Mouse (Mus musculus) kidney, postnatal 10 days (tissue): ENCODE data around the gene Gm8947.
"Not testable (repeated sequence)": the region's sequence is repeated elsewhere in the genome, so short reads cannot be mapped to it uniquely, and the experiment has no call there.

Experiments used
- DNase-seq: peaks from one replicate; pipeline ENCODE4 v3.0.0; 2021; ENCODE audit warnings: mixed read lengths

Gene Gm8947

DNA sequence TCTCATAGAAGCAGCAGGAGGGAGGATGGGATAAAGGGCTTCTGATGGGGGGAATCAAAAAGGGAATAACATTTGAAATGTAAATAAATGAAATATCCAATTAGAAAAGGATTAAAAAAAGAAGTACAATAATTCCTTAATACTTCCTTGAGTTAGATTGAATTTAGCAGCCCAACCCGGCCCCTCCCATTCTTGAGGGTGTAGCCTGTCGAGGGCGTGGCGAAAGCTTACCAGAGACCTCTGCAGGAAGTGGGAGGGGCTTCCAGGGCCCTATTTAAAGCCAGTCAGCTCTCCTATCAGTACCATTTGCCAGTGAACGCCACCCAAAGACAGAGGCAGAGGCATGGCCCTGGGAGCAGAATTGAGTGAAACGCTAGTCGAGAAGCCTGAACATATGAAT is at the start of gene Gm8947:
Gene Gm8947, plus strand, starts transcription at position 302 of the 400 bp plus-strand sequence.
- DNase-seq: not testable (repeated sequence)

DNA sequence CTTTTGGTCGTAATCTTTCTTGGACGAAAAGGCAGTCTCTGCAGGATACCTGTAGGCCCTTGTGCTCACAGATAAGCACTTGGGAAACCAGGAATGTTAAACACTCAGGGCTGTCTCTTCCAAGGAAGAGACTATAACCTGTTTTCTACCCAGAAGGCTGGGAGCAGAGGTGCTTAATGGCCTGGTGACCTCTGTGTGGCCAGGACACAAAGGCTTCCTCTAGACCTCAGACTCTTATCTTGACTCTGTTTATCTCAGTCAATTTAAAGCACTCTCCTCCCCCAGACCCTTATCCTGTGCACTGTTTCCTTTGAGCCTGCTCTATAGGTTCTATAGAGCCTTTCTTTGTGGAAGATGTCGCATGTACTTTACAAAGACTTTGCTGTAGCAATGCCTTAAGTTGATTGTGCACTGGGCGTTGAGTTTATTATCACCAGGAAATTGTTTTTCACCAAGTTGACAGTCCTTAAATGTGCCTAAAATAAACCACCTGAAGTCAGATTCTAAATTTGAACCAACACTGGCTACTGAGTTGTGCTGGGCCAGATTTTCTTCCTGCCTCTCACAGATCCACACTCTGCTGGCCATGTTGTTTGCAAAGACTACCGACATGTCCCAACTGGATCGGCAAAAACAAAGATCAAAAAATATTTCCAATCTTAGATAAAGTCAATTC is 47.6 kb upstream of the Gm8947 start:
- DNase-seq: no peak

DNA sequence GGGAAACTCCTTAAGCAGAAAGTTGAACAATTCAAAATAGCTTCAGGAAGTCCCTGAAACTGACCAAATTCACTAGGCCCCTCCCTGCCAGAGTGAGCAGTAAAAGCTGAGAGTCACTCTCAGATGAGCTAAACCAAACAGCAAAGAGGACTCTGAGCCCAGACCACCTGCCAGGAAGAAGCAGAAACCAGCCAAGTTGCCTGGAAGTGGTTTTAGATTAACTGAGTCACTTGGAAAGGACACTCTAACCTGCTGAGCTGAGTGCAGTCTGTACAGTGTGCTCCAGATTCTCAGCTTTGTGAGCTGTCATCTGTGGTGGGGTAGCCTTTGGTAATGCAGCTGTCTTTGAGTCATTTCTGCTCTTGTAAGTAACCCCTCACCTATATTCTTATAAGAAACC is 44.4 kb upstream of the Gm8947 start:
- no peak for DNase-seq

DNA sequence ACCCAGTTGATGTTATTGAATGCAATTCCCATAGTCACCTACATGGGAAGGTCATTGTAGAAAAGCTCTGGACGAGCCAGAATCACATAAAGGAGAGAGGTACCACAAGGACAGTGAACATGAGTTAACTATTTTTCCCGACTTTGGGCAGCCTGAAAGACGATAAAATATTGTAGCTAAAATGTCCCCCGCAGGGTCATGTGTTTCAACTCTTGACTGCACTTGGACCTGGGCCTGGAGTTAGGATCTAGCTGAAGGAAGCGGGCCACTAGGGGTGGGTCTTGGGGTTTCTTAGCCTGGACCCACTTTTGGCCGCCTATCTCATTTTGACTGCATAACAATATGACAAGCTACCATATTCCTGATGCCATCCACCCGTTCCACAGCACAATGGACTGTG is 42.0 kb upstream of the Gm8947 start:
- DNase-seq: no peak

DNA sequence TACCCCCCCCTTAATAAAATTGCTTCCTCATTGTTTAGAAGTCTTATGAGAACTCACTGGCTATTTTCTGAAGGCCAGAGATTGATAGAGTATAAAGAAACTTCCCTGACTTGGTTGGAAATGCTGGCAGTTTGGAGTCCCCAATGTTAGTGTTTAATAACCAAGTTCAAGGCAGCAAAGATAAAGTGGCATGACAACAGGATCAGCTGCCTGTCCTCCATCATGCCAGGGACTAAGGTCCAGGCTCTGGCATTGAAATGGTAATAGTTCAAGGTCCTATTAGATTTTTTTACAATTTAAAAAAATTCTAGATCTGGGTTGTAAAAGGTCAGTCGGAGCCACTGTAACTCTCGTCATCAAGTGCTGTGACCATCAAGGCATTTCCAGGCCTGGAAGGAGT is 41.1 kb upstream of the Gm8947 start:
- no peak for DNase-seq

DNA sequence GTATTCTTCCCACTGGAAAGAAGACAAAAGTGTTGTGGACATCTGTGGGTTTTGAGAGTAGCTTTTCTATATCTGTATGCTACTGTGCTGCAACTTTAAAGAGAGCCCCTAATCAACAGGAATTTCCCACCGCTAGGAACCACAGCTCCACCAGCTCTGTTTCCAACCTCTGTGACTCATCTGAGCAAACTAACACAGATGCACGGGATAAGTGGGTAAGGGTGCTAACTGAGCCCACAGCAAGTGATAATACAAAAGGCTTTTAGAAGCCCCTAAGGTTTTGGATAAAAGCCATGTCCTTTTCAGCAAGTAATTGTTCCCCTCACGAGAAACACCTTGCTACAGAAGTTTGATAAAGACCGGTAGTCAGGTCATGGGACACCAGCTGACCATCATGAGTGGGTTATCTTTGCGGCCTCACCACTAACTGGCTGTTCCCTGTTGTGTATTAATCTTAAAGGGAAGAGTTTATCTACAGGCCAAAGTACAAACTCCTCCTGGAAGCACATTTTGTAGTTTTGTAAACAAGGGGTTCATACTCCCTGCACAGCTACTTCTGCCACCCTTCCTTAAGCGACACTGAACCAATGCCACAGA is 39.0 kb upstream of the Gm8947 start:
- no peak for DNase-seq

DNA sequence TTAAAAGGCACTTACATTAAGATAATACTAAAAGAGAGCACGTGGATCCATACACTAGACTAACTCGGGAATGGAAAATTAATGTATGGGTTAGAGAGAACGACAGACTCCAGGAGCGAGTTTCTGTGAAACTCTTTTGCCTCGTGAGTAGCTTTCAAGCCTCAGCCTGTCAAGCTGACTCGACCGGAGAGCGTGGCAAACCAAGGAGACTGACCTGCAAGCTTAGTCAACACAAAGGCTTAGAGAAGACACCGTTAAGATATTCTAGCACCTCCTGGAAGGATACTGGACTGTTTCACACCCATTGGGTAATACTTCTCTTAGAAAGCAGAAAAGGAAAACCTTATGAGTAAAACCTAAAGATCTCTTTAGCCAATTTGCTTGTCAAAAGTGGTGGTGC is 38.0 kb upstream of the Gm8947 start:
- DNase-seq: not testable (repeated sequence)

DNA sequence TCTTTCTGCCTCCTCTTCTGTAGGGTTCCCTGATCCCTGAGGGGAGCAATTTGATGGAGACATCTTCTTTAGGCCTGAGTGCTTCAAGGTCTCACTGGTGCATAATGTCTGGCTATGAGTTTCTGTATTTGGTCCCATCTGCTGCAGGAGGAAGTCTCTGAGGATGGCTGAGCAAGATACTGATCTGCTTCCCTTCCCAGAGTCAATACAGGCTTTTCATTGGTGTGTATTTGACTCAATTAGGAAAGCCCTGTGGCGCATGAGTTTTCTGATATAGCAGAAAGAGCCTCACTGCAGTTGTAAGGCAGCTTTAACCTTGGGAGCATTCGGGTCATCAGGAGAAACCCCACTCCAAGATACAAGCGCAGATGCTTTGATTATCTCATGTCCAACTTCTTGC is 36.0 kb upstream of the Gm8947 start:
- no peak for DNase-seq

DNA sequence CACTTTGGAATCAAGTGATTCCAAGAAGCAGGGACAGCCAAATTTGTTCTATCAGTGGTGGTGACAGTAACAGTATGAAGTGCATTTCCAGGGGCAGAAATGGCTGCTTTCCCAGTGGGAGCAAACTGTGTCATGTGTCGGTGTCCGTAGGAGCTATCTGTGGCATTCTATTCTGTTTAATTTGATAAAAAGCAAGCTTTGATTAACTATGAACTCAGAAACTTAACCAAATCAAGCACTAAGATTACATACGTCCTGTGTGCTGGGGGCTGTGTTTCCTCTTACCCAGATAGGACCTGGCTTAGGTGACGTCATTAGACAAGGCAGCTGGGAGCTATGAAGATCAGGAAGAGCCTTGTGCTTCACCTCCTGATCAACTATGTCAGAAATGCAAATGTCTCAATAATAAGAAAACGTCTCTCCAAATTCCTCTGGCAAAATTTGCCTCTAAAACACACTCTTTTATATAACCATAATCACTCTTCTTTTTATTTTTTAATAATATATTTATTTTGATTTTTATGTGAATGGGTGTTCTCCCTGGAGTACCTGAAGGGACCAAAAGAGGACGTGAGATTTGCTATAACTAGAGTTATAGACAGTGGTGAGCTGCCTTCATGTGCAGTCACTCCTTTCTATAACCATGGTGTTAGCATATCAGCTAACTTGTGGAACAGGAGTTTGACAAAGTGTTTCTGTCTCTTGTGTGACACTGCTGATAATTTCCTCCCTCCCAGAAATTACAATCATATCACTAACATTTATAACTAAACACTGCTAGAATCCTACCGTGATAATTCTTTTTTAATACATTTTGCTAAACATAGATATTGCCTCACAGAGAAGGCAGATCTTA is 35.2 kb upstream of the Gm8947 start:
- DNase-seq: no peak

DNA sequence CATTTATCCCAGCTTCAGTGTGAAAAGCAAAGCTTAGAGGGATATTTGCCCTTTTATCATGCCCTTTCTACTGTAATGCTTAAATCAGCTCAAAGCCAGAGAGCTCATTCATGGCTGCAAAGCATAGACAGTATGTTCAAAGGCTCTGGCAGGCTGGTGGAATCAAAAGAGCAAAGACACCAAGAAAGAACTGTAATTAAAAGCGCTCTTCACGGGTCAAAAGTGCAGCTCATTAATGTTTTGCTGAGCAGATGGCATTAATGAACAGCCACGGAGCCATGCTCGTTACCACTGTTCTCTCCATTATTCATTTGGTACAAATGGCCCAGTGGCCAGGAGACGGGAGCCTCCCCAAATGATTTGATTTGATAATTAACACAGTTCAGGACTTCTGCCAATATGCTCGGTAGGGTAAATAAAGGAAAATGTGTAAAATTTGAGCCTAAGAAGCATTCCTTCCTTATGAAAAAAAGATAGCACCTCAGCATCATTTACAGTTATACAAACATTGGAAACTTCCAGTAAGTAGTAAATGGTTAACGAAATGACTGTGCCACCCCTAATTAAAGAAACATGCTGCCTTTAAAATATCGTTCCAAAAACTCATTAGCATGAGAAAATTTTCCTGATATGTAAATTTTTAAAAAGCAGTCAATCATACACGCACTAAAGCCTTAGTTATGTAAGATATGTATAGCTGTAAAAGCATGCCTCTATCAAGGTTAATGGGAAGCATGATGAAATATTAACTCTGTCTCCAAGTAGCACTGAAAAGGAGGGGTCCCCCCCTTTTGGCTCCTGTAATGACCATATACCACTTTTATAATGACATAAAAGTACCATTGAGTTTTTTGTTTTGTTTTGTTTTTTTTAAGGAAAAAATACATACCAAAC is 34.0 kb upstream of the Gm8947 start:
- peak; percentile 64 for DNase-seq

DNA sequence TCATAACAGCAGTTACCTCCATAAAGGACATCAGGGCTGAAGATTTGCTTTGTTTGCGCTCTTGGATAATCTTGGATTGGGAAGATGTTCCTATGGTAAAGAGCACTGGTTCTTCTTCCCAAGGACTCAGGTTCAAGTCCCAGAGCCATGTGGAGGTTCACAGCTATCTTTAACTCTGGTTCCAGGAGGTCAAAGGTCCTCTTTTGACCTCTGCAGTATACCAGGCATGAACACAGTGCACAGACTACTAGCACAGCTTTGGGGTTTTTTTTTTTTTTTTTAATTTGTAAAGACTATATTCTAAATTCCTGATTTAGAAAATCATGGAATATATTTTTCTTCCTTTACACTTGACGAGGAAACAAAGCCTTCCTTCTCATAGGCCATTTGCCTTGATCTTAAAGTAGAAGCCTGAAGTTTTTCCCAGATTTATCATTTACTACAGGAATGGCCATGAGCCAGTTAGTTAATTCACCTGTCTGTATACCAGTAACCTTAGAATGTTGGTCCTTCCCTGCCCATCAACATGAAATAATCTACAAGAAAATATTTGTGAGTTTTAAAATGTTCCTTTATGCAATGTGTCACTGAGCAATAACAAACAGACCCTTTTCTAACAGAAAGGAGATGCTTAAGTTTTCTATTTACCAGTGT is 33.2 kb upstream of the Gm8947 start:
- no peak for DNase-seq

DNA sequence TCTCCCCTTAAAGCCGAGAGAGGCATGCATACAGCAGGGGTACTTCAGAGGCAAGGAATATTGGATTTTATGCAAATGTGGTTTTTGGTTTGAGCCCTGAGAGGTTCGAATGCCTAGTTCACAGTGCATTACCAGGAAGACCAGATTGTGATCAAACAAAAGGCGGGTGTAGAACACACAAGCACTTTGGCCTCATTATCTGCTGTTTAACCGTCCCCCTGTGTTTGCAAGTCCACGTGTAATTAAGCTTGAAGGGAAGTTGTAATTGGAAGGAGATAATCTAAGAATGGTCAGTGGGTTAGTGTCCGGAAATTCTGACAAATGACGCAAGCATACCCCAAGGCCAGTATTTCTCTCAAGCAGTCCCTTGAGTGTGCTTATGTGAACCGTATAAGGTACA is 26.1 kb upstream of the Gm8947 start:
- no peak for DNase-seq

DNA sequence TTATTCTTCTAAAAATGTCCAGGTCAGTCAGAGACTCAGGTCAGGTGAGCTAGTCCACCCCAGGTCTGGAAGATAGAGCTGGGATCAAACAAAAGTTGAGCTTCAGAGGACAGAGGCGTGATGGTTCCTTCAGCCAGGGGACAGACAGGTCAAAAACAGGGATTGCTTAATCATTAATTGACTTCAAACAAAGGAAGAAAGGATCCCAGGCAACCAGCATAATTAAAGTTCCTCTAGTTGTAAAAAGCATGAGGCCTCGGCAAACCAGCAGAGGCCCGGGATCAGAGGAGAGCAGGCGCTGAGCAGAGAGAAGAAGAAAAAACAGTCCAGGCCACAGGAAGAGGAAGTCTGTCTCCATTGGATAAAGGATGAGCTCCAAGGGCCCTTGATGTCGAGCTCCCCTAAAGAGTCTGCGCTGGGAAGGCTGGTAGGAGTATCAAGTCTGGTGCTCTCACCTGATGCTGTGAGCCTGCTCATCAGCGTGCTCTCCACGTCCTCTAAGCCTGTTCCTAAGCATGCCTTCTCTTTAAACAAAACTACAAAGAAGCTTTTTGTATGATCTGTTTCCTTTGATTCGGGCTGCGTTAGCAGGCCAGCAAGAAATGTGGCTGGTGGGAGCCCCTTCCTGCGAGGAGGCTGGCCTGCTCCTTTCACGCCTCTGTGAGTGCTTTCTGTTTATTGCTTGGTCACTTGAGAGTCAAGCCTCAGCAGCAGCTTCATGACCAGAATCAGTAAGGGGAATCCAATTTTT is 24.7 kb upstream of the Gm8947 start:
- peak; percentile 32 for DNase-seq

DNA sequence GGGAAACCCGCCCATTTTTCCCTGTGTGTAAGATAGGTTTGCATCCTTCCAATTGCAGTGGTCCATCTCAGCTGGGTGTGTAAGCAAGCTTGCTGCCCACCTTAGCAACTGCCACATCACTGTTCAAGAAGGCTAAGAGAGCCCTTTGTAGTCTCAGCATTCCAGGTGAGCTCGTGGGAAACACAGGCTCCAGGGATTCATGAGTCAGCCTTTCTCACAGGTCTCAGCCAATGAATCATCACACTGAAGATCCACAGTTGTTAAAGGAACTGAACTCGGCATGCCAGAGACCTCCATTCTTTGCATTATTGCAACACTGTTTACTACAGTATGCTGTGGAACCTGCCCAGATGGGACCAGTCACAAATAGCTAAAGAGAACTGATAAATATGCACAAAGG is 23.5 kb upstream of the Gm8947 start:
- no peak for DNase-seq

DNA sequence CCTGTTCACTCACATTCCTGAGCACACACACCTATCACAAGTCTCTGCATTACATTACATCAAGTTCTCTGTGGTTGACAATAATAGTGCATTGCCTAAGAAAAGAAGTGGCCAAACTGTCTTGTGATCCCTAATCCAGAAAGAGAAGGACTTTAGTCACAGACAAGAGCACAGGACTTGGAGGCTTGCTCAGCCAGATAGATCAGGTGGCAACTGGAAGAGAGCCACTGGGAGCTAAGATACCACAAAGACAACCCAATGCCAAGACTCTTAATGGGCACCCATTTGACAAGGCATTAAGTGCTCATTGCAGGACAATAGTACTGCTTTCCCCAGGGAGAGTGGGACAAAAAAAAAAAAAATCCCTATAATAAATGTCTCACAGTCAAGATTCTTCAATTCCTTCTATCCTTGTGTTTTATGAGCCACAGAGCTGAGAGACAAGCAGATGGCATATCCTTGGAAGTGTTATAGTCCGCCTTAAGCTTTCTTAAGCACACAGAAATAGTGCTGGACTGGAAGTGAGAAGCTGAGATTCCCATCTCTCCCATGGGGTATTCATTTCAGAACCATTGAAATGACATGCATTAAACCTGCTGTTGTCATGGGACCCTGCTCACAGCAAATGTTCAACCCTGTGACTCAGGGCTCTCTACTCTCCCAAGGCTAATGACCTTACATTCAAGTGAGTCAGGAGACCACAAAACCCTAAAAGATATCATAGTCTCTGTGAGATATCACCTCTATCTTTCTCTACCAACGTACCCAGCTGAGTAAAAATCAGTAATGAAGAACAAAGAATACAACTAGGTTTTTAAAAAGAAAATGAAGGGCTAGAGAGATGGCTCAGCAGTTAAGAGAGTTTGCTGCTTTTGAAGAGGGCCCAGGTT is 20.4 kb upstream of the Gm8947 start:
- DNase-seq: no peak

DNA sequence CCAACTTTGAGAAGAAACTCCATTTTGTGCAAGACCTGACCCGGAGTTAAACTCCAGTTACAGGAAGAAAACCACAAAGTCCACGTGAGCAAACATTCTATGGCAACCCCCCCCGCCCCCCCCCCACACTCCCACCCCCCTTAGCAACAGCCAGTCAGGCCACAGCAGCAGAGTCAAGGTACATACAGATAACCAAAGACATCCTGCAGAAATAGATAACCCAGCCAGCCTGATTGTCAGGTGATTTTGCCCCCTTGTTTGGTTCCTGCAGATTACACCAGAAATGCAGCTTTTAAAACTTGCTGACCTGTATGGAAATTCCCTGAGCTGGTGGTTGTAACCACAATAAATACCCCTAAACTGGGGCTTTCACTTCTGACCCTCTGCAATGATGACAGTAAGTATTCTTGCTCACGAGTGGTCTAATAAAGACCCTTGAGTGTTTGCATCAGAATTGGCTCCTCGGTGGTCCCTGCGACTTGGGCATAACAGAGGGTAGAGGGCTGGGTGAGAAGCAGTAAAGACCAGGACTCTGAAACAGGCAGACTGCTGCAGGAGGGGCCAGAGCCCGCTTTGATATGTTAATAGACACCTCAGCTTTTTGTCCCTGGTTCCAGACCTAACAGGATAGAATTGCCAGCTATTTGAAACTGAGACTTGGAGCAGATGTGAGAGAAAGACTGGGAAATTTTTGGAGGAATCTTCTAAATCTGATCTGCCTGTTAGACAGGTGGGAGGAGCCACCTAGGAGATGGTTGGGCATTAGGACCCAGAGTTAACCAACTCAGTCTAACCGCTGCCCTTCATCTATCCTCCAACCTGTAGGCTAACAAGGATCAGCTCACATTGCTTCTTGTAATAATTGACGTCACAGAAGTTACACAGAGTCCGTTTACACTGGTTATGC is 14.9 kb upstream of the Gm8947 start:
- peak; percentile 33 for DNase-seq

DNA sequence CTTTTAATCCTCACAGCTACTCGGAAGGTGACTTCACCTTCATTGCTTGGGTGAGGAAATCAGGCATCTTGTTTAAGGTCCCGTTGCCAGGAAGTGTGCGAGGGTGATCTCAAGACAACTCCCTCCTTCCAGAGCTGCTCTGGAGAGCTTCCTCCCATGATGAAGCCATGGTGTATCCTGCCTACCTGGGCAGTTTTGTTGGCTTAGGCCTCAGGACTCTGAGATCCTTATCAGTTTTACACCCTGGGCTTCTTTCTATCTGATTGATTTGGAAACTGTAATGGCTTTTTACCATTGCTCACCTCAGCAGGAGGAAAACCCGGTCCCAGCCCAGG is 14.3 kb upstream of the Gm8947 start:
- no peak for DNase-seq

DNA sequence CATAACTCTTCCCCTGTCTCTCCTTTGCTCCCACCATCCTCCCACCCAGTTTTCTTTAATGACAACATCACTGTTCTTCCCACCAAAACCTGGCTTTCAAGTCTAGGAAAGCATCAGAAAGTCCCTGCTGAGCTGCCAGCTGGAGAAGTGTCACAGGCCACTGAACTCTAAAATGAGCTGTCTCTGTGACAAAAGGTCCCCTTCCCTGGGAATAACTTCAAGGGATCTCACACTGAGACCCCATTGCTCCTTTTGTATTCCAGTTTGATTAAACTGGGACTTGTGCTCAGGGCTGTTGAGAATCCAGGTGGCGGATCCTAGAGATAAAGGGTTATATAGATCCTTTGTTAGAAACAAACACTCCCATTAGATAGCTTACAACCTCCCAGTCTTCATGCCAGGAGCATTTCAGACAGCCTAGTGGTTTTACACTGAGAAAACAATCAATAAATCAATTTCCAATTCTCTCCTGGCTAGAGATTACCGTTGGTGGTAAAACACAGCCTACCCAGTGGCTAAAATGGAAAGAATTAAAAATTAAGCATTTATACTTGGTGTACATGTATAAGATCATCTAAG is 13.6 kb upstream of the Gm8947 start:
- DNase-seq: no peak

DNA sequence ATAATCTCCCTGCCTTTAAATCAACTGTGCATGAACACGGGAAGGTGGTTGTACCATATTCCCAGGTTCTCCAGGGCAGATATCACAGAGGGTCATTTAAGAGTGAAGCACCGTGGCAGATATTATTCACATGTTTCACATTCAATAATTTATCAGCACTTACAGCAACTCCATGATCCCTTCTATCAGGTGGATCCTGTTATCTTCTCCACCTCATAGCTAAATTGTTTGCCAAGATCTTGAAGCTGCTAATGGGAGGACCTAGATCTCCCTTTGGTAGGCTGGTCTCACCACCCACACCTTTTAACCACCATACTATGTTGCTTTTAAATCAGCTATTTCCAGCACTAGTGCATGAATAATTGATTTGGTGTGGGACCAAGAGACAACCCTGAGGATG is 12.0 kb upstream of the Gm8947 start:
- DNase-seq: no peak
